Mouse (Mus musculus) lung, postnatal 36 days (tissue): ENCODE data around the gene Zfp811.
"Not testable (repeated sequence)": the region's sequence is repeated elsewhere in the genome, so short reads cannot be mapped to it uniquely, and the experiment has no call there.

ENCODE experiments used
- DNase-seq: peaks from one replicate; pipeline ENCODE4 v3.0.0; 2022; ENCODE audit warnings: mixed read lengths

The Zfp811 gene

GRCm38 (mm10) chr17:32809544-32810374, at the start of gene Zfp811:
Zfp811 (minus strand) TSS chr17:32809931.
- no peak for DNase-seq

GRCm38 (mm10) chr17:32856713-32857112, 47.0 kb upstream of the Zfp811 start:
- DNase-seq = not testable (repeated sequence)

- no peak for DNase-seq
Measured at GRCm38 (mm10) chr17:32851581-32851980, 41.9 kb upstream of the Zfp811 start.

- no peak for DNase-seq
Measured at GRCm38 (mm10) chr17:32841388-32841787, 31.7 kb upstream of the Zfp811 start.

GRCm38 (mm10) chr17:32839083-32839802, 29.5 kb upstream of the Zfp811 start:
- peak; percentile 19 for DNase-seq

GRCm38 (mm10) chr17:32830418-32830782, 20.7 kb upstream of the Zfp811 start:
- no peak for DNase-seq

GRCm38 (mm10) chr17:32829540-32830417, 20.0 kb upstream of the Zfp811 start, which contains the start of gene Zfp799:
Zfp799 (minus strand) TSS chr17:32830261.
- peak; percentile 89 for DNase-seq

GRCm38 (mm10) chr17:32816074-32816784, 6.5 kb upstream of the Zfp811 start:
- DNase-seq = no peak

- DNase-seq = no peak
Measured at GRCm38 (mm10) chr17:32814136-32814535, 4.4 kb upstream of the Zfp811 start.

- DNase-seq = no peak
Measured at GRCm38 (mm10) chr17:32810648-32811047, 917 bp upstream of the Zfp811 start.

- DNase-seq = no peak
Measured at GRCm38 (mm10) chr17:32808921-32809320, 810 bp downstream of the Zfp811 start.

- no peak for DNase-seq
Measured at GRCm38 (mm10) chr17:32789244-32789643, 20.5 kb downstream of the Zfp811 start.

- DNase-seq = no peak
Measured at GRCm38 (mm10) chr17:32788576-32788975, 21.2 kb downstream of the Zfp811 start.

- DNase-seq = peak; percentile 96
Measured at GRCm38 (mm10) chr17:32788094-32788559, 21.6 kb downstream of the Zfp811 start, which contains the start of gene Zfp871. Zfp871 (minus strand) TSS chr17:32788287.

GRCm38 (mm10) chr17:32787436-32788093, 22.2 kb downstream of the Zfp811 start:
- peak; percentile 42 for DNase-seq

GRCm38 (mm10) chr17:32786944-32787343, 22.8 kb downstream of the Zfp811 start:
- no peak for DNase-seq

GRCm38 (mm10) chr17:32785656-32786055, 24.1 kb downstream of the Zfp811 start:
- DNase-seq = peak; percentile 62

- DNase-seq = no peak
Measured at GRCm38 (mm10) chr17:32777564-32777963, 32.2 kb downstream of the Zfp811 start.

- DNase-seq = peak; percentile 48
Measured at GRCm38 (mm10) chr17:32771213-32771612, 38.5 kb downstream of the Zfp811 start.

GRCm38 (mm10) chr17:32766422-32766821, 43.3 kb downstream of the Zfp811 start:
- DNase-seq = no peak

GRCm38 (mm10) chr17:32757331-32757730, 52.4 kb downstream of the Zfp811 start:
- DNase-seq = no peak
